ENCODE assay signal across 8 mouse cellular contexts in the genomic region with DNA sequence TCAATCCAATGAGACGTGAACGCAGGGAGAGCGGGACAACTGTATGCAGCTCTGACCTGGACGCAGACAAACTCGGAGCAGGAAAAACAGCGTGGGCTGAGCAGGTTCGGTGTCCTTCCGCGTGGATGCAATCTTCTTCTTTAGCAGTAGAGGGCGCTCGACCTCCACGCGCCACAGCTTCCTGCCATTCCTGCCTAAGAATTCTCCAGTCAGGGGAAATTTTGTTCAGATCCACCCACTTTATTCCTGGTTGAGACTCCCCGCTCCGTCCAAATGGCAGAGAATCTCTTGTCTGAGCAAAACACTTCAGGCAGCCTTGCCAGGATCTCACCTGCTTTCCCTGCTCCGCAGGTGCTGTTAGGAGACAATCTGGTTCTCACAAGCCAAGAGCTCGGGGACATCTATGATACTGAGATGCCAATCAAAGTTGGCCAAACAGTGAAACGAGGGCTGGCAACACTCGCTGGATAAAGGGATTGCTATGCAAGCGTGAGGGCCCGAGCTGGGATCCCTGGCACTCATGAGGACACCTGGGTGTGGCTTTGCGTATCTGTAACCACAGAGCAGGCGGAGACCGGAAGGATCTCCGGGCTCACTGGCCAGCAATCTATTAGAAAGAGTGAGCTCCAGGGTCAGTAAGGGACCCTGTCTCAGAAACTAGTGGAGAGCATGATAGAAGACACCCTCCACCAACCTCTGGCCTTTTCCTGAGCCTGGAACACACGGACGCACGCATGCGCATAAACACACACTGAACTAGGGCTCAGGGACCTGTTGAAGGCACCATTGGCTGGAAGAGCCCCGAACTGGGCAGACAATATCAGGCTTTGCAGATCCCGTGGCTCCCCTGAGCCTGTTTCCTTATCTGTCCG. TPM values are rescaled to one million over a fixed set of nuclear protein-coding genes. Genes with fewer than 3 reads are reported as not detected.
A peak's percentile ranks its signal among the peaks of the same experiment; 100 is the strongest.
DNase-seq lines count a peak whose midpoint lies in the region; ATAC-seq and TF ChIP-seq lines count a peak whose summit lies in the region.

No protein-coding gene starts in this region.

- H3K4me1 ChIP-seq in cortical plate, adult 2 months (ENCODE audit: control insufficient read depth, insufficient read depth, low read length) = no peaks in the 10 kb centered on the region

- ATAC-seq in megakaryocyte, adult 5-6 weeks (ENCODE audit: poor library complexity, severe bottlenecking) = peak; percentile 88

- H3K4me3 ChIP-seq in cortical plate, adult 2 months (ENCODE audit: insufficient read depth, low read length) = peak overlapping the region; percentile 2; the same call in 1 of the 2 replicates

- peak; percentile 98 for TF ChIP-seq CTCF in cortical plate, adult 2 months (IDR thresholded peaks at IDR 0.05; ENCODE audit: extremely low read depth, insufficient read depth, low read length)

- peak; percentile 76 to 93 for DNase-seq in adrenal gland, adult (ENCODE audit: inconsistent age in 2 of 2, low spot score in 1 of 2)
- DNase-seq in gastrocnemius, adult 8-10 months (ENCODE audit: low spot score in 2 of 2) = peak; percentile 21 to 44
- DNase-seq in hindlimb bud, embryonic 11.5 days (ENCODE audit: extremely low spot score, low read depth, low spot score) = peak; percentile 44
- DNase-seq in left cerebral cortex, adult 8-10 months (ENCODE audit: low spot score in 2 of 2) = peak; percentile 33 to 61
- peak; percentile 82 for DNase-seq in right cerebral cortex, adult 18-20 months
- DNase-seq in urinary bladder, postnatal 14 days (ENCODE audit: low spot score) = peak; percentile 72

- TF ChIP-seq POLR2A in cortical plate, adult 2 months (IDR thresholded peaks at IDR 0.05; ENCODE audit: extremely low read depth, insufficient read depth, low read length) = no peak

- H3K27ac ChIP-seq in cortical plate, adult 2 months (ENCODE audit: insufficient read depth, low read length) = no peak overlapping the region

RNA-seq across cellular contexts. Expression of gene Hnf1a, which starts 8.6 kb away (rescaled TPM):
- not detected in 2 replicates for polyA plus RNA-seq in cortical plate, adult 2 months (2012; rRNA removed)
- not detected for total RNA-seq in gastrocnemius, adult 8-10 months (2022)
- not detected for total RNA-seq in left cerebral cortex, adult 8-10 months (2022)
- total RNA-seq in megakaryocyte, adult 5-6 weeks (2015) = not detected in 2 replicates
- total RNA-seq in megakaryocyte, adult 5-6 weeks (2017) = not detected in 2 replicates

RNA-seq across cellular contexts. Expression of gene Sppl3, which starts 31.5 kb away (rescaled TPM):
- polyA plus RNA-seq in cortical plate, adult 2 months (2012; rRNA removed) = 66.4 and 68.5 TPM in 2 replicates
- total RNA-seq in gastrocnemius, adult 8-10 months (2022) = 10 to 100 TPM; 18.2 to 20.9 (median 20.0) TPM
- total RNA-seq in left cerebral cortex, adult 8-10 months (2022) = 10 to 100 TPM; 83.7 to 90.3 (median 85.0) TPM
- total RNA-seq in megakaryocyte, adult 5-6 weeks (2015) = 33.1 and 33.6 TPM in 2 replicates
- total RNA-seq in megakaryocyte, adult 5-6 weeks (2017) = 22.8 and 24.6 TPM in 2 replicates

RNA-seq across cellular contexts. Expression of gene 2210016L21Rik, which starts 37.5 kb away (rescaled TPM):
- polyA plus RNA-seq in cortical plate, adult 2 months (2012; rRNA removed) = 129 and 136 TPM in 2 replicates
- total RNA-seq in gastrocnemius, adult 8-10 months (2022) = 10 to 100 TPM; 16.9 to 29.0 (median 26.0) TPM
- total RNA-seq in left cerebral cortex, adult 8-10 months (2022) = 100 to 1,000 TPM; 192 to 228 (median 217) TPM
- 6.3 and 10.3 TPM in 2 replicates for total RNA-seq in megakaryocyte, adult 5-6 weeks (2015)
- total RNA-seq in megakaryocyte, adult 5-6 weeks (2017) = 7.3 and 8.1 TPM in 2 replicates

RNA-seq across cellular contexts. Expression of gene Oasl1, which starts 56.4 kb away (rescaled TPM):
- polyA plus RNA-seq in cortical plate, adult 2 months (2012; rRNA removed) = 0.35 and 0.78 TPM in 2 replicates
- total RNA-seq in gastrocnemius, adult 8-10 months (2022) = not detected
- under 1 TPM in 2 of 4 experiments, not detected in 2; 0.35 to 0.68 TPM for total RNA-seq in left cerebral cortex, adult 8-10 months (2022)
- total RNA-seq in megakaryocyte, adult 5-6 weeks (2015) = 4.3 and 9.3 TPM in 2 replicates
- 1.3 and 2.4 TPM in 2 replicates for total RNA-seq in megakaryocyte, adult 5-6 weeks (2017)

Comparison
In these comparisons a context has a peak if more than half of its experiments do, and no peak if none do; other contexts are left out.
1. DNase-seq: peak in every context shown above with its lines; median percentile 84 in adrenal gland, adult; 82 in right cerebral cortex, adult 18-20 months; 72 in urinary bladder, postnatal 14 days; 47 in left cerebral cortex, adult 8-10 months; 44 in hindlimb bud, embryonic 11.5 days; 32 in gastrocnemius, adult 8-10 months.
2. RNA of gene 2210016L21Rik, which starts 37.5 kb away (total RNA-seq): 192 to 228 TPM in left cerebral cortex, adult 8-10 months; 16.9 to 29.0 TPM in gastrocnemius, adult 8-10 months and 6.3 to 10.3 TPM in megakaryocyte, adult 5-6 weeks; every median in the first group is over 4 times any median in the second.